Mouse (Mus musculus) lung, postnatal 0 days (tissue): ENCODE results near the gene Cacna2d4. TPM values are rescaled to one million over a fixed set of nuclear protein-coding genes. Genes with fewer than 3 reads are reported as not detected.

ENCODE experiments used
- ATAC-seq: fragments of 200-750 bp; cut with Nextera tagmentation; 2 replicates; pipeline ENCODE4 v1.8.0; 2017; ENCODE audit warnings: moderate library complexity
- DNase-seq: peaks from one replicate; pipeline ENCODE4 v3.0.0-alpha.2; 2016; ENCODE audit warnings: low spot score
- H3K27ac ChIP-seq: fragments of 300-500 bp; sonication (generic); 2 replicates; pipeline ENCODE4 v1.5.1; 2014; ENCODE audit warnings: antibody characterized with exemption, mild to moderate bottlenecking, low read length, mixed read lengths
- H3K27me3 ChIP-seq: fragments of 300-500 bp; sonication (generic); replicated peaks from 2 replicates; pipeline ENCODE4 v1.6.1; 2014; ENCODE audit warnings: low read length, mixed read lengths; ENCODE audit not compliant: insufficient read depth
- H3K36me3 ChIP-seq: fragments of 300-500 bp; sonication (generic); 2 replicates; pipeline ENCODE4 v1.6.1; 2014; ENCODE audit warnings: low read length, mixed read lengths; ENCODE audit not compliant: insufficient read depth
- H3K4me1 ChIP-seq: fragments of 300-500 bp; sonication (generic); 2 replicates; pipeline ENCODE4 v1.6.1; 2014; ENCODE audit warnings: antibody characterized with exemption, low read depth, low read length, mixed read lengths; ENCODE audit not compliant: insufficient read depth
- H3K4me2 ChIP-seq: fragments of 300-500 bp; sonication (generic); replicated peaks from 2 replicates; pipeline ENCODE4 v1.6.1; 2014; ENCODE audit warnings: low read depth, mild to moderate bottlenecking, low read length, moderate library complexity, mixed read lengths
- H3K4me3 ChIP-seq: fragments of 300-500 bp; sonication (generic); 2 replicates; pipeline ENCODE4 v1.5.1; 2014; ENCODE audit warnings: low read depth, low read length
- H3K9ac ChIP-seq: fragments of 300-500 bp; sonication (generic); replicated peaks from 2 replicates; pipeline ENCODE4 v1.6.1; 2014; ENCODE audit warnings: low read depth, mild to moderate bottlenecking
- H3K9me3 ChIP-seq: fragments of 300-500 bp; sonication (generic); 2 replicates; pipeline ENCODE4 v1.6.1; 2016; ENCODE audit warnings: low read length, mixed read lengths
- CTCF ChIP-seq: IDR thresholded peaks from 2 replicates; pipeline ENCODE4 v1.5.1; 2016; ENCODE audit warnings: antibody characterized with exemption, mild to moderate bottlenecking
- EP300 ChIP-seq: IDR thresholded peaks from 2 replicates; pipeline ENCODE4 v1.6.1; 2016; ENCODE audit warnings: antibody characterized with exemption, mild to moderate bottlenecking, control low read depth
- WGBS: fragments of 180-500 bp; shearing (Covaris S2); extraction: QIAGEN DNeasy Blood & Tissue Kit; methylation state at CpG from one replicate; pipeline ENCODE4 v1.1.7; 2014; 5-methylcytosine and 5-hydroxymethylcytosine counted together
- polyA plus RNA-seq: library from polyadenylated mRNA; unstranded; fragments of >200 nt; fragmentation: Nextera tagmentation; extraction: Ambion mirVana; gene quantifications from 2 replicates; pipeline ENCODE4 v1.2.1, GENCODE M21; 2015

The Cacna2d4 gene
- polyA plus RNA-seq, 1 experiment from 2014 or later = 0.19 TPM

DNA sequence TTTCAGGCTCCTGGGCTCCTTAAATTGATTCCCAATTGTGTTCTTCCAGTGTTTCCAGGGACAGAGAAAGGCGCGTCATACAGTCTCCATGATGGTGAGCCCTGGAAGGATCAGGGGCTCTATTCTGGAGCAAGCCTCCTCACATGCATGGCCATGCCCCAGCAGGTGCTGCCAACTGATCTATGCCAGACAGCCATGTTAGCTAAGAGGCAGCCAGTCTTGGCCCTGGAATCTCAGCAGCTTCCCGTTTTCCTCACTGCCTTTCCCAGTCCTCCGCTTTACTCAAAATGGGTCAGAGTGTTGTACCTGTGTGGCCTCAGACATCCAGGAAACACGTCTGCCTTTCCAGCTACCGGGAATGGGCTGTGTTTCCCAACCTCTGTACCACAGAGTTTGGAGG is 10.6 kb upstream of the Cacna2d4 start:
- no peak overlapping the region for H3K4me2 ChIP-seq
- no peaks in the 10 kb centered on the region for H3K27me3 ChIP-seq
- no peak overlapping the region for H3K4me3 ChIP-seq
- no peak overlapping the region for H3K27ac ChIP-seq
- no peak overlapping the region for H3K9ac ChIP-seq
- no peak for DNase-seq
- H3K36me3 ChIP-seq = no peaks in the 10 kb centered on the region
- no peaks in the 10 kb centered on the region for H3K4me1 ChIP-seq
- no peaks in the 10 kb centered on the region for H3K9me3 ChIP-seq
- ATAC-seq = no peak
- 86% methylated on average over 6 of the region's 6 CpGs for WGBS
- no peak for TF ChIP-seq EP300
- no peak for TF ChIP-seq CTCF

DNA sequence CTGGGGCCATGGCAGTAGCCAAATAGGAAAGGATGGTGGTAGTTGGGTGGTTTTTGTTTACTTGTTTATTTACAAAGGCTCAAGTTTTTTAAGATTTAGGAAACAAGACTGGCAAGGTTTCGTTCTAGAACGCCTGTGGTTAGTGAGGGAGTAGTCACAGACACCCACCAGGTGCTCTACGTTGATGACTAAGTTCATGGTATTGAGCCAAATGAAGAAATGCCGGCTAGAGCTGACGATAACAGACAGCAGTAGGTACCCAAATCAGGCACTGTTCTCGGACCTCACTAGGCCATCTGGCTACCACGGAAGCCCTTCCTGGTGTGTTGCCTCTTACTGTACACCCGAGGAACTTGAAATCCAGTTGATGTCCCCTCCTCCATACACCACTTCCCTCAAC is 9.3 kb upstream of the Cacna2d4 start:
- Histone ChIP-seq H3K36me3 (no peaks in the 10 kb centered on the region), H3K27ac (no peak overlapping the region), H3K4me3 (no peak overlapping the region), H3K4me2 (no peak overlapping the region), H3K9me3 (no peaks in the 10 kb centered on the region), H3K27me3 (no peaks in the 10 kb centered on the region), H3K4me1 (no peaks in the 10 kb centered on the region), H3K9ac (no peak overlapping the region)
- no peak for TF ChIP-seq EP300
- no peak for TF ChIP-seq CTCF
- DNase-seq (no peak), ATAC-seq (no peak)
- WGBS = 90% methylated on average over 8 of the region's 8 CpGs

GRCm38 (mm10) chr6:119228861-119229603 is 7.3 kb upstream of the Cacna2d4 start:
- Histone ChIP-seq H3K9ac (no peak overlapping the region), H3K4me3 (no peak overlapping the region), H3K9me3 (no peaks in the 10 kb centered on the region), H3K36me3 (no peaks in the 10 kb centered on the region), H3K27ac (no peak overlapping the region), H3K4me1 (no peaks in the 10 kb centered on the region), H3K27me3 (no peaks in the 10 kb centered on the region), H3K4me2 (no peak overlapping the region)
- TF ChIP-seq EP300 (no peak), CTCF (no peak)
- no peak for DNase-seq
- ATAC-seq = no peak
- 74% methylated on average over 11 of the region's 11 CpGs for WGBS

DNA sequence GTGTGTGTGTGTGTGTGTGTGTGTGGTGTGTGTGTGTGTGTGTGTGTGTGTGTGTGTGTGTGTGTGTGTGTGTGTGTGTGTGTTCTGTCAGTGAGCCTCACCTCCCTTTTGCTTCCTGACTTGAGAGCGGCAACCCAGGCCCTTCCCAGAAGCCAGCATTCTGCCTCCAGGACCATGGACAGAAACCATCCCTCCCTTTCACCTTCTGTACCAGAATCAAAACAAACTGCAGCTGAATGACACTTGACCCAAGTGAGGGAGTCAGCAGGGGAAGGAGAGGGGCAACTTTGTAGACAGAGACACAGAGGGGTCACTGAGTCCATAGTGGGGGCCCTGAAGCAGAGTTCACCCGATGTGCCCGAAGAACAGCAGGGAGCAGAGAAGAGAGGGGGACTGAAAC is 3.3 kb upstream of the Cacna2d4 start:
- DNase-seq = peak; percentile 31
- no peaks in the 10 kb centered on the region for H3K4me1 ChIP-seq
- no peak for TF ChIP-seq EP300
- H3K4me2 ChIP-seq = no peak overlapping the region
- no peak overlapping the region for H3K27ac ChIP-seq
- no peak for ATAC-seq
- H3K36me3 ChIP-seq = no peaks in the 10 kb centered on the region
- no peaks in the 10 kb centered on the region for H3K27me3 ChIP-seq
- H3K4me3 ChIP-seq = no peak overlapping the region
- H3K9ac ChIP-seq = no peak overlapping the region
- no peaks in the 10 kb centered on the region for H3K9me3 ChIP-seq
- 16% methylated on average over 3 of the region's 3 CpGs for WGBS

- H3K36me3 ChIP-seq = no peaks in the 10 kb centered on the region
- H3K27ac ChIP-seq = no peak overlapping the region
- H3K9me3 ChIP-seq = no peaks in the 10 kb centered on the region
- H3K9ac ChIP-seq = no peak overlapping the region
- H3K4me3 ChIP-seq = no peak overlapping the region
- no peak overlapping the region for H3K4me2 ChIP-seq
- ATAC-seq = no peak
- 40% methylated on average over 5 of the region's 5 CpGs for WGBS
- H3K4me1 ChIP-seq = no peaks in the 10 kb centered on the region
- DNase-seq = no peak
- TF ChIP-seq CTCF (no peak), EP300 (no peak)
- no peaks in the 10 kb centered on the region for H3K27me3 ChIP-seq
These were observed 885 bp upstream of the Cacna2d4 start for GRCm38 (mm10) chr6:119235441-119235840.

DNA sequence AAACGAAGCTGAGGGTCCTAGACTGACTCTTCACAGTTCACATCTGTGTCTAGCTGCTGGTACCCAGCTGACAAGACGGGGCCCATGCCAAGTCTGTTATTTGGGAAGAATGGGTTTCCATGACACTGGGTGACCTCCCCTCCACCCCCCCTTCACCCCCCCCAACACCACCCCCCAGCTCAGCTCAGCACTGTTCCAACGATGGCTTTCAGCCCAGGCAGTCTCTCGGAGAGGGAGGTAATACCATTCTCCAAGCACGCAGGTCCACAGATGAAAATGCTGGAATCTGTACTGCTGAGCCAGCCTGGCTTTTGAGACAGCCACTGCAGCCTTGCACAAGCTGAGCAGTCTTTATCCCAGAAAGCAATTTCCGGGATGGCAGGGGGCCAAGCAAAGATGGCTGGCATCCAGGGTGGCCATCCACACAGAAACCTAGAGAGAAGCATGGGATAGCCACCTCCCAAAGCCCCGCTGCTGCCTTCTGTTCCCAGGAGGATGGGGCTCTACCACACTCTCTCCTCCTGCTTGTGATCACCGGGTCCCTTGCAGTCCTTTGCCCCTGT is 1.2 kb downstream of the Cacna2d4 start:
- H3K4me3 ChIP-seq = no peak overlapping the region
- DNase-seq (peak; percentile 18), ATAC-seq (peak; percentile 21)
- H3K4me2 ChIP-seq = no peak overlapping the region
- no peaks in the 10 kb centered on the region for H3K36me3 ChIP-seq
- no peaks in the 10 kb centered on the region for H3K9me3 ChIP-seq
- WGBS = 39% methylated on average over 8 of the region's 8 CpGs
- H3K9ac ChIP-seq = no peak overlapping the region
- H3K4me1 ChIP-seq = no peaks in the 10 kb centered on the region
- no peak overlapping the region for H3K27ac ChIP-seq
- TF ChIP-seq EP300 (no peak), CTCF (no peak)
- H3K27me3 ChIP-seq = no peaks in the 10 kb centered on the region
